Mouse (Mus musculus) stomach, postnatal 0 days (tissue): ENCODE measurements around the gene Dnajb14. TPM values are rescaled to one million over a fixed set of nuclear protein-coding genes. Genes with fewer than 3 reads are reported as not detected.

Source experiments
- ATAC-seq: fragments of 200-750 bp; cut with Nextera tagmentation; 2 replicates; pipeline ENCODE4 v1.8.0; 2017; ENCODE audit not compliant: low FRiP score, low TSS enrichment
- DNase-seq: peaks from one replicate; pipeline ENCODE4 v3.0.0-alpha.2; 2016; ENCODE audit warnings: low spot score
- H3K27ac ChIP-seq: fragments of 300-500 bp; sonication (generic); replicated peaks from 2 replicates; pipeline ENCODE4 v1.5.1; 2014; ENCODE audit warnings: mild to moderate bottlenecking, control low read depth
- H3K27me3 ChIP-seq: fragments of 300-500 bp; sonication (generic); 2 replicates; pipeline ENCODE4 v1.6.1; 2014; ENCODE audit warnings: low read length; ENCODE audit not compliant: control insufficient read depth, insufficient read depth
- H3K36me3 ChIP-seq: fragments of 300-500 bp; sonication (generic); 2 replicates; pipeline ENCODE4 v1.6.1; 2014; ENCODE audit warnings: low read length, mixed read lengths; ENCODE audit not compliant: control insufficient read depth, insufficient read depth
- H3K4me1 ChIP-seq: fragments of 300-500 bp; sonication (generic); replicated peaks from 2 replicates; pipeline ENCODE4 v1.6.1; 2014; ENCODE audit warnings: antibody characterized with exemption; ENCODE audit not compliant: control insufficient read depth, insufficient read depth
- H3K4me2 ChIP-seq: fragments of 300-500 bp; sonication (generic); replicated peaks from 2 replicates; pipeline ENCODE4 v1.6.1; 2014; ENCODE audit warnings: low read depth, mild to moderate bottlenecking, control low read depth, moderate library complexity
- H3K4me3 ChIP-seq: fragments of 300-500 bp; sonication (generic); 2 replicates; pipeline ENCODE4 v1.5.1; 2014; ENCODE audit warnings: low read depth, low read length, control low read depth
- H3K9ac ChIP-seq: fragments of 300-500 bp; sonication (generic); 2 replicates; pipeline ENCODE4 v1.6.1; 2014; ENCODE audit warnings: mild to moderate bottlenecking, low read length, control low read depth, mixed read lengths
- H3K9me3 ChIP-seq: fragments of 300-500 bp; sonication (generic); 2 replicates; pipeline ENCODE4 v1.6.1; 2016; ENCODE audit warnings: low read length; ENCODE audit not compliant: control insufficient read depth
- CTCF ChIP-seq: IDR thresholded peaks from 2 replicates; pipeline ENCODE4 v1.5.1; 2016; ENCODE audit warnings: antibody characterized with exemption, low read depth, mild to moderate bottlenecking, moderate library complexity
- EP300 ChIP-seq: optimal IDR thresholded peaks from 2 replicates; pipeline ENCODE3; 2016; ENCODE audit warnings: antibody characterized with exemption
- WGBS: fragments of 180-500 bp; shearing (Covaris S2); extraction: QIAGEN DNeasy Blood & Tissue Kit; methylation state at CpG from one replicate; pipeline ENCODE4 v1.1.7; 2014; 5-methylcytosine and 5-hydroxymethylcytosine counted together
- polyA plus RNA-seq: library from polyadenylated mRNA; unstranded; fragments of >200 nt; fragmentation: Nextera tagmentation; extraction: Ambion mirVana; gene quantifications from 2 replicates; pipeline ENCODE4 v1.2.1, GENCODE M21; 2015

Dnajb14 gene
- polyA plus RNA-seq, 1 experiment from 2014 or later, result 12.6 TPM

GRCm38 (mm10) chr3:137833128-137833527 is 34.3 kb upstream of the Dnajb14 start:
- no peaks in the 10 kb centered on the region for H3K9me3 ChIP-seq
- no peaks in the 10 kb centered on the region for H3K36me3 ChIP-seq
- no peak for TF ChIP-seq EP300
- TF ChIP-seq CTCF, result no peak
- no peaks in the 10 kb centered on the region for H3K27me3 ChIP-seq
- no peaks in the 10 kb centered on the region for H3K4me1 ChIP-seq
- DNase-seq, result no peak
- no peak overlapping the region for H3K27ac ChIP-seq
- 0 out of 2 replicates have a peak, but pooled peaks have one; percentile 18 for ATAC-seq
- no peak overlapping the region for H3K4me3 ChIP-seq
- H3K4me2 ChIP-seq, result no peak overlapping the region
- H3K9ac ChIP-seq, result no peak overlapping the region

DNA sequence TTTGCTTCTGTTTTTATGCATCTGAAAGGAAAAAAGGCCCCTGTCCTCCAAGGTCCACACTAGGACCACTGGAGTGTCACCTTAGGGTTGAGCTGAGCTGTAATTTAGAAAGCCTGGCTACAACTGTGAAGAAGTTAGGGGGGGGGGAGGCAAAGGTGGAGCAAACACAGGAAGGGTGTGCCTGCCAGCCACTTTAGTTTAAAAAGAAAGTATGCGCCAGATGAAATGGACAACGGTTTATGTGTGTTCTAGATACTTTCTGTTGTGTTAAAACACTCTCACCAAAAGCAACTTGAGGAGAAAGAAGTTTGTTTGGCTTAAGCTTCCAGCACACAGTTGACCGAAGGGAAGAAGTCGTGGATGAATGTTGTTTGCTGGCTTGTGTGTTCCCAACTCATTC is 33.8 kb upstream of the Dnajb14 start:
- Histone ChIP-seq H3K36me3 (no peaks in the 10 kb centered on the region), H3K4me3 (no peak overlapping the region), H3K4me1 (no peaks in the 10 kb centered on the region), H3K27ac (no peak overlapping the region), H3K9me3 (no peaks in the 10 kb centered on the region), H3K27me3 (no peaks in the 10 kb centered on the region), H3K9ac (no peak overlapping the region), H3K4me2 (no peak overlapping the region)
- ATAC-seq (no peak), DNase-seq (no peak)
- 59% methylated on average over 4 of the region's 4 CpGs for WGBS
- TF ChIP-seq CTCF, result no peak
- TF ChIP-seq EP300, result no peak

DNA sequence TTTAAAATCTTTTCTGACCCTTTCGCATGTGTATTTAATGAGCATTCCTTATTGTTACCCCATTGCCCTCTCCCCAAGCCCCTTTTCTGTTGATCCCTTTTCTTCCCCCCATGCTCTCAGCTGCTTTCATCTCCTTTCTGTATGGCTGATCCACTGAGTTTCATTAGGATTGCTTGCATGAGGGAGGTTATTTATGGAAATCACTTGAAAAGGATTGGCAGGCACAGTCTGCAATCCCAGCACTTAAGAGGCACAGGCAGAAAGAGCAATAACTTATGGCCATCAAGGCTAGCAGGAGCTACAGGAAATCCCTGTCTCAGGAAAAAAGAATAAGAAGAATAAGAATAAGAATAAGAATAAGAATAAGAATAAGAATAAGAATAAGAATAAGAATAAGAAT is 30.9 kb upstream of the Dnajb14 start:
- H3K27ac ChIP-seq, result no peak overlapping the region
- H3K36me3 ChIP-seq, result no peaks in the 10 kb centered on the region
- DNase-seq (no peak), ATAC-seq (no peak)
- no peaks in the 10 kb centered on the region for H3K4me1 ChIP-seq
- H3K9me3 ChIP-seq, result no peaks in the 10 kb centered on the region
- no peak overlapping the region for H3K4me2 ChIP-seq
- H3K9ac ChIP-seq, result no peak overlapping the region
- H3K27me3 ChIP-seq, result no peaks in the 10 kb centered on the region
- no peak overlapping the region for H3K4me3 ChIP-seq
- WGBS, result 90% methylated on average over 1 of the region's 1 CpGs
- TF ChIP-seq CTCF (no peak), EP300 (no peak)

GRCm38 (mm10) chr3:137838160-137838559 is 29.3 kb upstream of the Dnajb14 start:
- H3K27me3 ChIP-seq, result no peaks in the 10 kb centered on the region
- H3K36me3 ChIP-seq, result no peaks in the 10 kb centered on the region
- no peaks in the 10 kb centered on the region for H3K9me3 ChIP-seq
- H3K27ac ChIP-seq, result no peak overlapping the region
- no peak overlapping the region for H3K4me2 ChIP-seq
- no peaks in the 10 kb centered on the region for H3K4me1 ChIP-seq
- TF ChIP-seq EP300 (no peak), CTCF (no peak)
- DNase-seq, result no peak
- no peak overlapping the region for H3K9ac ChIP-seq
- ATAC-seq, result 0 out of 2 replicates have a peak, but pooled peaks have one; percentile 32
- no peak overlapping the region for H3K4me3 ChIP-seq

DNA sequence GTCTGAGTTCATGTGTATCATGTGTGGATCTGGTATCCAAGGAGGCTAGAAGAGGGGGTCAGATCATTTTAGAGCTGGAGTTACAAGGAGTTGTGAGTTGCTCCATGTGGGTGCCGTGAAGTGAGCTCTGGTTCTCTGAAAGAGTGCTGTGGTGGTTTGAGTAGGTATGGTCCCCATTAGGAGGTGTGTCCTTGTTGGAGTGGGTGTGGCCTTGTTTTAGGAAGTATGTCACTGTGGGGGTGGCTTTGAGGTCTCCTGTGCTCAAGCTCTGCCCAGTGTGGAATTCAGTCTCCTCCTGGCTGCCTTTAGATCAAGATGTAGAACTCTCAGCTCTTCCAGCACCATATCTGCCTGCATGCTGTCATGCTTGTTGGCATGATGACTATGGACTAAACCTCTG is 24.5 kb upstream of the Dnajb14 start:
- Histone ChIP-seq H3K4me3 (no peak overlapping the region), H3K9me3 (no peaks in the 10 kb centered on the region), H3K4me1 (no peaks in the 10 kb centered on the region), H3K9ac (no peak overlapping the region), H3K27me3 (no peaks in the 10 kb centered on the region), H3K36me3 (no peaks in the 10 kb centered on the region), H3K27ac (no peak overlapping the region), H3K4me2 (no peak overlapping the region)
- whole genome bisulfite sequencing, result 89% methylated on average over 1 of the region's 1 CpGs
- TF ChIP-seq EP300, result no peak
- TF ChIP-seq CTCF, result no peak
- DNase-seq (no peak), ATAC-seq (no peak)

GRCm38 (mm10) chr3:137844263-137844662 is 23.2 kb upstream of the Dnajb14 start:
- Histone ChIP-seq H3K4me2 (no peak overlapping the region), H3K27me3 (no peaks in the 10 kb centered on the region), H3K27ac (no peak overlapping the region), H3K9ac (no peak overlapping the region), H3K36me3 (no peaks in the 10 kb centered on the region), H3K9me3 (no peaks in the 10 kb centered on the region), H3K4me1 (no peaks in the 10 kb centered on the region), H3K4me3 (no peak overlapping the region)
- DNase-seq (no peak), ATAC-seq (no peak)
- 91% methylated on average over 3 of the region's 3 CpGs for WGBS
- TF ChIP-seq EP300, result no peak
- TF ChIP-seq CTCF, result no peak
